Mouse (Mus musculus): Measurements from ENCODE around the gene Map3k7cl. TPM values are rescaled to one million over a fixed set of nuclear protein-coding genes. Genes with fewer than 3 reads are reported as not detected.

Map3k7cl gene
- polyA plus RNA-seq, 1 experiment from 2014 or later = not detected

DNA sequence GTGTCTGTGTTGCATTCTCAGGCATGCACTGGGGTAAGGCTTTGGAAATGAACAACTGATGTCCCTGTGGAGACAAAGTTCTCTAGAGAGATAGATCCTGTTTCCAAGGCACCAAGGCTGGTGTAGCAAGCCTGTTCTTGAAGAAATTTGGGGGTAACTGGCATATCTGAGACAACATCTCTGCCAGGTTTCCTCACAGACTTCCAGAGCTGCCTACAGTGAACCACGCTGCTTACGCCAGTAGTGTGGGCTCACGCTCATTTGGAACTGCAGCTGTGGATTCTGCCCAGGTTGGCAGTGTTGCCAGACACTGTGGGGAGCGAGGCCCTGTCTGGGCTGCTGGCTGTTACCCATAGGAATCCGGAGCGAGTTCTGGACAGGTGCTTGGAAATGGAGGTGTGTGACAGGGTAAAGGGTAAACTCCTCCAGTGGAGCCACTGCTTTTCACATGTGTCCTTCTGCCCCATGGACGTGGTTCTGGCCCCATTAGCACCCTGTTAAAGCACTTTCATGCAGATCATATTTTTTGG is 16.5 kb downstream of the Map3k7cl start:
- Histone ChIP-seq H3K27ac (replicated peaks) (no peak overlapping the region), H3K9me3 (replicated peaks) (no peaks in the 10 kb centered on the region), H3K4me3 (no peak overlapping the region), H3K36me3 (no peaks in the 10 kb centered on the region), H3K4me1 (peaks cover 2% of the 10 kb centered on the region; the same call in 1 of the 2 replicates), H3K27me3 (ENCODE audit: low read depth, poor library complexity, severe bottlenecking) (no peaks in the 10 kb centered on the region)
- WGBS = 95% methylated on average over 7 of the region's 7 CpGs
- DNase-seq (ENCODE audit: low spot score) = no peak

DNA sequence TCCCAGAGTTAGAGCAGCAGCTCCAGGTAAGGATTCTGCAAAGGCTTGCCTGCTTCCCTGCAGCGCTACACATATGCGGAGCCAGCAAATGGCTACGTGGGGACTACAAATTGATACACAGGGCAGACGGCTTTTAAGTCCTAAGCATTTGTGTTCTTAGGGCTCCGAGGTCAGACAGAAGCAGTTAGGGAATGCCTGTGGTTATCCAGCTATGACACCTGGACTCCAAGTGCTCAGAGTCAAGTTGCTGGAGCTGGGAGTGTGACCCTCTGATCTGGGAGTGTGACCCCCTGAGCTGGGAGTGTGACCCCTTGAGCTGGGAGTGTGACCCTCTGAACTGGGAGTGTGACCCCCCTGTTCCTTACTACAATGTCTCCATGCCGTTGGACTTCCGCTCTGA is 17.2 kb downstream of the Map3k7cl start:
- H3K4me1 ChIP-seq = peaks cover 2% of the 10 kb centered on the region; the same call in 1 of the 2 replicates
- no peaks in the 10 kb centered on the region for H3K27me3 ChIP-seq (ENCODE audit: low read depth, poor library complexity, severe bottlenecking)
- DNase-seq (ENCODE audit: low spot score) = no peak
- H3K4me3 ChIP-seq = no peak overlapping the region
- H3K9me3 ChIP-seq (replicated peaks) = no peaks in the 10 kb centered on the region
- WGBS = 81% methylated on average over 7 of the region's 7 CpGs
- H3K27ac ChIP-seq (replicated peaks) = no peak overlapping the region
- H3K36me3 ChIP-seq = no peaks in the 10 kb centered on the region

DNA sequence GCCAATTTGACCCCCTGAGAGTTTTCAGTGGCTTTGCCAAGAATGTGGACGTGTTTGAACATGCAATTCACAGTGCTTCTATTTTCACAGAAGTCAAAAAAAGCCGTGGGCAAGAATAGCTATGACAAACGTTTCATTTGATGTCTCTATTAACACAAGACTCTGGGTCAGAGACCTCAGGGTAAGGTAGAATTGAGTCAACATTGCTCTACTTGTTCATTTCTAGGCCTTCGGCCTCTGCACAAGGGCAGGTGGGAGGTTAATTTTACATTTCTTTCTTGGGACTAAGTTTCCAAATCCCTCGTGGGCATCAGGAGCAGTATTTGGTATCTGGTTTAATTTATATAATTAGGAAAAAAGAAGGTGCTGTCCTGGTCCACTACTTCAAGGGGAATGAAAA is 20.3 kb downstream of the Map3k7cl start:
- no peak overlapping the region for H3K4me3 ChIP-seq
- WGBS = 77% methylated on average over 5 of the region's 5 CpGs
- H3K36me3 ChIP-seq = no peaks in the 10 kb centered on the region
- H3K27me3 ChIP-seq (ENCODE audit: low read depth, poor library complexity, severe bottlenecking) = no peaks in the 10 kb centered on the region
- H3K9me3 ChIP-seq (replicated peaks) = no peaks in the 10 kb centered on the region
- H3K27ac ChIP-seq (replicated peaks) = no peak overlapping the region
- H3K4me1 ChIP-seq = peaks cover 2% of the 10 kb centered on the region; the same call in 1 of the 2 replicates
- DNase-seq (ENCODE audit: low spot score) = no peak

DNA sequence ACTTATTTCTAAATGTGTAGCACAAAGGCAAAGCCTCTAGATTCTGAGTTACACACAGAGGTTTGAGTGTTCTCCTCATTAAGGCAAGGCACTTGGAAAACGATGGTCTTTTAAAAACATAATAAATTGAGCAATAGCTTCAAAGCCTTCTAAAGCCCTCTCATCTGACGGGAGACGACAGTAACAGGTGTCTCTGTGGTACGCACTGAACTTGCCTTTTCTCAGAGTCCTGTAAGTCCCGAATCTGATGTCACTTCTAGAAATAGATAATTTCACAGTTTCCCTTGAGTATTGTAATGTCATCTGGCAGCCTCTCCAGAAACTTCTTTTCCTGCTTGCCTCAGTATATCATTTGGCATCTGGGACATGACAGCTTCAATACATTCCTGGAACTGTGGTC is 21.0 kb downstream of the Map3k7cl start:
- Histone ChIP-seq H3K4me3 (no peak overlapping the region), H3K9me3 (replicated peaks) (no peaks in the 10 kb centered on the region), H3K27ac (replicated peaks) (no peak overlapping the region), H3K4me1 (peaks cover 2% of the 10 kb centered on the region; the same call in 1 of the 2 replicates), H3K36me3 (no peaks in the 10 kb centered on the region), H3K27me3 (ENCODE audit: low read depth, poor library complexity, severe bottlenecking) (no peaks in the 10 kb centered on the region)
- DNase-seq (ENCODE audit: low spot score) = no peak
- WGBS = 88% methylated on average over 5 of the region's 5 CpGs

DNA sequence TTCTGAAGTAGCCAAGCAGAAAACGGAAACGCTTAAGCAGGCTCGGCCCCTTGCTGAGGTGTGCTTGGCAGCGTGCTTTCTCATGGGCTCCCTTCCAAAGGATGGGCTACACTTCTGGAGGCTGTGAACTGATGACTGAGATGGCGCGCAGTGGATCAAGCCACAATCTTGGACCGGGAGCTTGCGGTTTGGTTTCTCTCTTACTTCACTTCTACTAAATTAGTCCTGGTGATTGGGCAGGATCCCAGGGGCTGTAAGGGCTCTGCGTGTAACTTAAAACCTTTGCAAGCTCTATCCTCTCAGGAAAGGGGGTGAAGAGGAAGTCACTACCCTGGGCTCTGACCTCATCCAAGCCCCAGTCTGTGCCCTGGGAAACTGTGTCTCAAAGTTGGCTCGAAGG is 22.5 kb downstream of the Map3k7cl start:
- Histone ChIP-seq H3K27ac (replicated peaks) (no peak overlapping the region), H3K4me3 (no peak overlapping the region), H3K36me3 (no peaks in the 10 kb centered on the region), H3K27me3 (ENCODE audit: low read depth, poor library complexity, severe bottlenecking) (no peaks in the 10 kb centered on the region), H3K9me3 (replicated peaks) (no peaks in the 10 kb centered on the region), H3K4me1 (peaks cover 2% of the 10 kb centered on the region; the same call in 1 of the 2 replicates)
- WGBS = 81% methylated on average over 10 of the region's 10 CpGs
- no peak for DNase-seq (ENCODE audit: low spot score)

DNA sequence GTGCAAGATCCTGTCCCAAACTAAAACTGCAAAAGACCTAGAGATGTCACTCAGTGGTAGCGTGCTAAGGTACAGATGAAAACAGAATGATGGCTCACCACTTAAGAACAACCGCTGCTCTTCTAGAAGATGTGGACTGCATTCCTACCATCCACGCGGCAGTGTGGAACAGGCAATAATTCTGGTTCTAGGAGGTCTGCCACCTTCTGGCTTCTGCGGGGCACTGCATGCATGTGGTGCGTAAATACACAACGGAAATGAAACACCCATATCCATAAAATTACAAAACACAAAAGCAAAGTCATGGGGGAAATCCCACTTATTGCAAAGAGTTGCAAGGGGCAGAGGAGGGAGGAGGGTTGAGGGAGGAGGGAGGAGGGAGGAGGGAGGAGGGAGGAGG is 25.8 kb downstream of the Map3k7cl start:
- no peak overlapping the region for H3K27ac ChIP-seq (replicated peaks)
- no peaks in the 10 kb centered on the region for H3K36me3 ChIP-seq
- no peaks in the 10 kb centered on the region for H3K9me3 ChIP-seq (replicated peaks)
- DNase-seq (ENCODE audit: low spot score) = no peak
- no peak overlapping the region for H3K4me3 ChIP-seq
- no peaks in the 10 kb centered on the region for H3K4me1 ChIP-seq
- no peaks in the 10 kb centered on the region for H3K27me3 ChIP-seq (ENCODE audit: low read depth, poor library complexity, severe bottlenecking)
- 89% methylated on average over 7 of the region's 7 CpGs for WGBS

DNA sequence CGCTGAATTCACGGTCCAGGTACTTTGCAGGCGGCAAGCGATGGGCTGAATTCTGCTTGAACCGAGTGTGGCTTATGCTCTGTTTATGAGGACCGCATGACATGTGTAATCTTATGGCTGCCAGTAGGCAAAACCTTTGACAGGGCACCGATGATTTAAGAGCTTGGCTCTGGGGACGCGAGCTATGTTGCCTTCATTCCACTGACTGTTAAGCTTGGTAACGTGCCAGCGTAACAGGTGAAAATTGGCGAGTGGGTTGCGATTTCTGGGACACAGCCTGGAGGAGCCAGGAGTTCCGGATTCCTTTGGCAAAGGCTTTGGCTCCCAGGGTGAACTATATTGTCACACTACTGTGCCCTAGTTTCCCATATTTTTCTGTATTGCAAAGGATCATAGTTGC is 26.3 kb downstream of the Map3k7cl start:
- Histone ChIP-seq H3K27ac (replicated peaks) (no peak overlapping the region), H3K4me1 (no peaks in the 10 kb centered on the region), H3K27me3 (ENCODE audit: low read depth, poor library complexity, severe bottlenecking) (no peaks in the 10 kb centered on the region), H3K36me3 (no peaks in the 10 kb centered on the region), H3K9me3 (replicated peaks) (no peaks in the 10 kb centered on the region), H3K4me3 (no peak overlapping the region)
- no peak for DNase-seq (ENCODE audit: low spot score)
- WGBS = 92% methylated on average over 14 of the region's 14 CpGs

DNA sequence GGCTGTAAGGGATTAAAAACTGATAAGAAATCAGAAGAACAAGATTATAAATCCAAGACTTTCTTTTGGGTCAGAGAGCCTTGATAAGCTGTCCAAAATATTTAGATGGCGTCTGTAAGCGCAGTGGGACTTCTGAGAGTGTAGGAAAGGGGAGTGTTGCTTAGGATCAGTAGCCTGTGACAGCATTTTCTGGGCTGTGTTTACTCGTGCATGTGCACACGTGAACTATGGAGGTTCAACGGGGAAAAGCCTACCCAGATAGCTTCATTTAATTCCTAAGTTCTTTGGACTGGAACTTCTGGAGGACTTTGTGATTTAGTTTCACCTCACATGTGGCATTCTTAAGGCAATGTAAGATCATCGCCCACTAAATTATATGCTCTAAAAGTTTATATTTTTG is 29.6 kb downstream of the Map3k7cl start:
- Histone ChIP-seq H3K9me3 (replicated peaks) (no peaks in the 10 kb centered on the region), H3K27me3 (ENCODE audit: low read depth, poor library complexity, severe bottlenecking) (no peaks in the 10 kb centered on the region), H3K4me1 (no peaks in the 10 kb centered on the region; the same call in 1 of the 2 replicates), H3K27ac (replicated peaks) (no peak overlapping the region), H3K4me3 (no peak overlapping the region), H3K36me3 (no peaks in the 10 kb centered on the region)
- DNase-seq (ENCODE audit: low spot score) = no peak
- WGBS = 93% methylated on average over 6 of the region's 6 CpGs

DNA sequence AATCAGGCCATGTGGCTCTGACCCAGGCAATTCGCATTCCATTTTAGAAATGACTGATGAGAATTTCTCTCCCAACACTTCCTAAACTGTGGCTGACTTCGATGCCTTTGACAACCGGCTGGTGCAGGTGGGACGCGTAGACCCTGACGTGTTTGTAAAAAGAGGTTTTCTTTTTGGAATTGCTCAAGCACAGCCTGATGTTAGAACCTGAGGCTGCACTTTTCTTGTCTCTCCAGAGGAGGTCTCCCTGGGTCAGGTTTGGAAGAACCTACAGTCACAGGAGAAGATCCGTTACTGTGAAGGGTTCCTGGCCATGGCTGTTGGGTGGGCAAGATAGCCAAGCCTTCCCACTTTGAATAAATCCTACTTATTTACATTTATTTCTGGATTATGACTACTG is 31.5 kb downstream of the Map3k7cl start:
- no peaks in the 10 kb centered on the region for H3K27me3 ChIP-seq (ENCODE audit: low read depth, poor library complexity, severe bottlenecking)
- 86% methylated on average over 7 of the region's 7 CpGs for WGBS
- no peak for DNase-seq (ENCODE audit: low spot score)
- H3K9me3 ChIP-seq (replicated peaks) = no peaks in the 10 kb centered on the region
- H3K27ac ChIP-seq (replicated peaks) = no peak overlapping the region
- H3K36me3 ChIP-seq = no peaks in the 10 kb centered on the region
- H3K4me3 ChIP-seq = no peak overlapping the region
- no peaks in the 10 kb centered on the region; the same call in 1 of the 2 replicates for H3K4me1 ChIP-seq

DNA sequence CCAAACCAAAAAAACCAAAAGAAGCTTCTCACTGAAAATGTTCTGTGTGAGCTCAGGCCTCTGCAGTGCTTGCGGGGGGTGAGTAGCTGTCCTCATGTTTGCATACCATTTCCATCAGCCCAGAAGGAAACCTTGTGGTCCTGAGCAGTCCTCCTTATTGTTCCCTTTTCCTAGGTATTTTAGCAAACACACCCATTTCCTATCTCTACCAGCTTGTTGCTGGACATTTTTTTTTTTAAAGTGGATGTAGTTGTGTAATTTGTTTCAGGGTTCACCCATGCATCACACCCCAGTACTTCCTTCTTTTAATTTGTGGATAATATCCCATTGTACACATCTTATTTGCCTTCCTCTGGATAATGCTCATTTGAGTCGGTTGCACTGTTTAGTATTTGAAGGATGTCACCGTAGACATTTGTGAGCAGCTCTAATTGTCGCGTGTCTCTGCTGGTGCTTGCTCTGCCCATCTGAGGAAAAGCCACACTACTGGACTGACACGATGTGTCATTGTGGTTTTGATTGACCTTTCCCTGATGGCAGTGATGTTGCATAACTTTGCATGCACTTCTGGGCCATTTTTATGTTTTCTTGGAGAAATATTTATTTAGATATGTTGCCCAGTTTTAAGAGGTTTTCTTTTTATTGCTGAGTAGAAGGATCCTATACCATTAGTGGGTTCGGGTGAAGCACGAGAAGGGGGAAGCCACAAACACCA is 32.6 kb downstream of the Map3k7cl start:
- no peaks in the 10 kb centered on the region for H3K9me3 ChIP-seq (replicated peaks)
- H3K27me3 ChIP-seq (ENCODE audit: low read depth, poor library complexity, severe bottlenecking) = no peaks in the 10 kb centered on the region
- no peaks in the 10 kb centered on the region for H3K36me3 ChIP-seq
- WGBS = 92% methylated on average over 8 of the region's 8 CpGs
- H3K27ac ChIP-seq (replicated peaks) = no peak overlapping the region
- no peak for DNase-seq (ENCODE audit: low spot score)
- H3K4me1 ChIP-seq = no peaks in the 10 kb centered on the region; the same call in 1 of the 2 replicates
- no peak overlapping the region for H3K4me3 ChIP-seq

DNA sequence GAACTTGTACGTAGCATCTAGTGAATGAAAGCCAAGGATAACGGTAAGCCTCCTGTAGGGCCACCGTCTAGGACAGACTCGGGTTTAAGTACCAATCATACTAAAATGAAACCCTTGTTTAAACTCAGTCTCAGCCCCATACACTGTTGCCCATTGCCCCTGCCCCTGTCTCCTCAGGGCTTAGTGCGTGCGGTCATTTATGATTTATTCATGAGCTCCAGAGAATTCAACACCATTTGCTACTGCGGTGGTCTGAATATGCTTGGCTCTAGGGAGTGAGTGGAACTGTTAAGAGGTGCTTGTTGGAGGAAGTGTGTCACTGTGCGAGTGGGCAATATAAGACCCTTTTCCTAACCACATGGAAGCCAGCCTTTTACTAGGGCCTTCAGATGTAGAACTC is 34.7 kb downstream of the Map3k7cl start:
- H3K9me3 ChIP-seq (replicated peaks) = no peaks in the 10 kb centered on the region
- H3K27me3 ChIP-seq (ENCODE audit: low read depth, poor library complexity, severe bottlenecking) = no peaks in the 10 kb centered on the region
- DNase-seq (ENCODE audit: low spot score) = no peak

DNA sequence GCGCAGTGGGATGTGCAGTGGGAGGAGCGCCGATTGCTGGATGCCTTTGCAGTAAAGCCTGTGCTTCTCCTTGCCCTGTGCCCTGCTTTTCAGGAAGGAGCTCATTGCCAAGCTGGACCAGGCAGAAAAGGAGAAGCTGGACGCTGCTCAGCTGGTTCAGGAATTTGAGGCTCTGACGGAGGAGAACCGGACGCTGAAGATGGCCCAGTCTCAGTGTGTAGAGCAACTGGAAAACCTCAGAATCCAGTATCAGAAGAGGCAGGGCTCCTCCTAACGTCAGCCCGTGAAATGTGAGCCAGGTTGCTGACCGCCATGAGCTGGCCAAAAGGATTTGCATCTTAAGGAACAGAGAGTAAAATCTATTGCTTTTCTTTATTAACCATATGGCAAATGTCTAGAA is 41.0 kb downstream of the Map3k7cl start:
- H3K4me3 ChIP-seq = no peak overlapping the region
- H3K27me3 ChIP-seq (ENCODE audit: low read depth, poor library complexity, severe bottlenecking) = no peaks in the 10 kb centered on the region
- 81% methylated on average over 10 of the region's 10 CpGs for WGBS
- no peak for DNase-seq (ENCODE audit: low spot score)
- no peak overlapping the region for H3K27ac ChIP-seq (replicated peaks)
- H3K4me1 ChIP-seq = peaks cover 8% of the 10 kb centered on the region
- H3K9me3 ChIP-seq (replicated peaks) = peaks cover 8% of the 10 kb centered on the region; the same call in 1 of the 2 replicates
- no peaks in the 10 kb centered on the region for H3K36me3 ChIP-seq

More for the DNA sequence above, 34.7 kb downstream of the Map3k7cl start:
- Histone ChIP-seq H3K27ac (replicated peaks) (no peak overlapping the region), H3K4me1 (no peaks in the 10 kb centered on the region; the same call in 1 of the 2 replicates), H3K4me3 (no peak overlapping the region), H3K36me3 (no peaks in the 10 kb centered on the region)
- WGBS = 85% methylated on average over 8 of the region's 8 CpGs

DNA sequence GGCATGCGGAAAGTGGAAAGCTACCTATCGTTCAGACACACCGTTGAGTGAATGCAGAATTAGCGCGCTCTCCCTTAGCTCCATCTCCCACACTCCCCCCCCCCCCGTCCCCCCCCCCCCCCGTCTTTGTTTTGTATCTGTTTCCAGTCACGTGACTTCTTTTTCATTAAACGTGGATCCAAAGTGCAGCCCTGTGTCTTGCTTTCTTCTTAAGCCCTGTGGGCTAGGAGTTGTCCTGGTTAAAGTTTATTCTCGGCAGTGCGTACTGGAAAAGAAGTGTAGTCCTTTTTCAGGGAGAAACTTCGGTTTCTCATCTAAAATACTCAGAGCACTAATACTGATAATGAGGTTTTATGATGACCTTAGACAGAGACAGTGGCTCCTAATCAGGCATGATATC is 42.0 kb downstream of the Map3k7cl start:
- no peak for DNase-seq (ENCODE audit: low spot score)
- 90% methylated on average over 10 of the region's 12 CpGs for WGBS

More for the DNA sequence above, 42.0 kb downstream of the Map3k7cl start:
- H3K9me3 ChIP-seq (replicated peaks) = peaks cover 8% of the 10 kb centered on the region; the same call in 1 of the 2 replicates
- no peak overlapping the region for H3K27ac ChIP-seq (replicated peaks)
- no peaks in the 10 kb centered on the region for H3K36me3 ChIP-seq
- H3K4me3 ChIP-seq = no peak overlapping the region
- no peaks in the 10 kb centered on the region for H3K27me3 ChIP-seq (ENCODE audit: low read depth, poor library complexity, severe bottlenecking)
- peaks cover 8% of the 10 kb centered on the region for H3K4me1 ChIP-seq

All from midbrain, embryonic 10.5 days (tissue).